Mouse (Mus musculus): ENCODE data around the gene Hivep2.

- no peak for TF ChIP-seq CTCF (IDR thresholded peaks at IDR 0.05; ENCODE audit: control insufficient read depth, insufficient read depth, low read length)
- TF ChIP-seq POLR2A (IDR thresholded peaks at IDR 0.05; ENCODE audit: borderline replicate concordance, control insufficient read depth, low read depth, low read length), result peak; percentile 71; the same call in 1 of the 2 replicates
These were observed 17.0 kb downstream of the Hivep2 start for GRCm38 (mm10) chr10:13982769-13983381.
